Mouse (Mus musculus): ENCODE results near the gene Prkn.

Prkn gene

DNA sequence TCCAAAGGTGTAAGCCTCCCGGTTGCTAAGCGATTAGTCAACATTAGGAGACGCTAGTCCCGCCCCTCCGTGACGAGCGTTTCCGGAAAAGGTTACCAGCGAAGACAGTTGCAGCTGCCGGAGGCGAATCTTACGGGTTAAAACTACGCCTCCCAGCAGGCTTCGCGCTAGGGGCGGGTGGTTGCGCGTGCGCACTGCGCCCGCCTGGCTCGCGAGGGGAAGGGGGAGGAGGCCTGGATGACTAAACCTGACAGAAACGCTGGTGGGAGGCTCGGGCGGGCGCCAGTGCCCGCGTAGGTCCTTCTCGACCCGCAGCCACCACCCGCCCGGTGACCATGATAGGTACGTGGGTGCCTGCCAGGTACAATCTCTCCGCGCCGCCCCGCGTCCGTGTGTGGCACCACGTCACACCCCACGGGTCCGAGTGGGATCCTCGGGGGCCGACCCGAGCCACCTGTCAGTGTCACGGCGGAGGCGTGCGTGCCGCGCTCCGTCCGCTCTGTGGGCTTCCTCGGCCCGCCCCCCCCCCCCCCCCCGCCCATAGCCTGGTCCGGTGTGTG lies at the start of gene Prkn, which contains the start of gene Pacrg:
Prkn (plus strand) TSS at position 237 of the 560 bp plus-strand sequence.
Pacrg (minus strand) TSS at position 164 of the 560 bp plus-strand sequence.
- peak; percentile 95 to 98 for DNase-seq (ENCODE audit: low spot score in 2 of 2)

DNA sequence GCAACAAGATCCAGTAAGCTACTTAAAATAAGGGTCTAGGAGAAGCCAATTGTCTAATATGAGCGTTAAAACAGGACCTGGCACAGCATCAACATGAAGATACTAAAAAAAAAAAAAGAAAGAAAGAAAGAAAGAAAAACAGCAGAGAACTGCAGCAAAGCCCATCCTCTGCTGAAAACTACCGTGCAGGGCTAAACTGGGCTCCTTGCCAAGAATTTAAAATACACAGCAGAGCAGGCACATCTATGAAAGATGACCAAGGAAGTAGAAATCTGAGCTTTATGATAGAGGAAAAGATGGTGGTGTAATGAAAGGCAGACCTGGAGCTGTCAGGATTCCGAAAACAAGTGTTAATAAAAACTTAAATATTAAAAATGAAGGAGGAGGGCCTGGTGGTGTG lies 48.5 kb upstream of the Prkn start:
- DNase-seq (ENCODE audit: low spot score in 2 of 2), result no peak

DNA sequence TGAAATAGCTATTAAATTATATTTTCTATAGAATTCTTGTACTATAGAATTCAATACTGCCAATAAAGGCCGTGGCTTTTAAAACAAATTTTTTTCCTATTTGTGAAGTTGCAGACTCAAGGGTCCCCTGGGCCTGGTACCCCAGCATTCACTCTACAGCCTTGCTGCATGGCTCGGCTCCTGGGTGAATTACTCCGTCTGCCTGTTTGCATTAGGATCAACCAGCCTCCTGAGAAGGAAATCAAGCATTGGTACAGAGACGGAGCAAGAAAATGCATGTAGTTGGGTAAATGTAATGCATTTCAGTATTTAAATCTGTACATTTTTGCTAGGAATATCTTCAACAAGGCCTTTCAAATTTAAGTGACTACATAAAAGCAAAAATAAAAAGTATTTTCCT lies 33.5 kb upstream of the Prkn start:
- DNase-seq (ENCODE audit: low spot score in 2 of 2), result no peak

DNA sequence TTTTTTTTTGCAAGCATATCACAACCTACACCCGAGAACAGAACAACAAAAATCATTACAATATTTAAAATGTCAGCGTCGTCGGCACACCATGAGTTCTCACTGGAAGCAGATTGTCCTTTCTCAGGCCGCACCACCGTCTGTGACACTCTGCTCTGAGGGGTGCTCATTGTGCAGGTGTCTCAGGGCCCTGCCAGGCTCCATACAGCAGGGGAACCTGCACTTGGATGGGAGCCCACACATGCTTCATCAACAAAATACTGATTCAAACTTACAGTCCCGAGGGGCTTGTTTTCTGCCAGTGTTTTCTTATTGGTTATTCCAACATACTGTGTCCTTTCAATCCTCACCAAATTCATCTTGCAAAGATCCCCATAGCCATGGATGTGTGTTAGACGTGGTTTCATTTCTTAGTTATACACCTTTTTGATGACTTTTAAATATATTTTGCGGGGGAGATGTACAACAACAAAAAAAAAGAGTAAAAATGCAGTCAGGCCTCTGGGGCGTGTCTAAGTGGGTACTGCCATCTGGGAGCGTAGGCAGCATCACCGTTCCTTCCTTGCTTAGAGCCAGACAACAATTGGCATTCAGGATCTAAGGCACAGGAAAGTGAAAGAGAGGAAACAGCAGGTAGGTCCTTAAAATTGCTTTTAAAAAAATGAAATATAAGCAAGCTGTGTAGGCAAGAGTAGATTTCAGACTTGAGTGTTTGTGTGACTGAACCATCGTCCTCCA lies 32.8 kb upstream of the Prkn start:
- DNase-seq (ENCODE audit: low spot score in 2 of 2), result peak in 1 of 2 experiments; percentile 14

DNA sequence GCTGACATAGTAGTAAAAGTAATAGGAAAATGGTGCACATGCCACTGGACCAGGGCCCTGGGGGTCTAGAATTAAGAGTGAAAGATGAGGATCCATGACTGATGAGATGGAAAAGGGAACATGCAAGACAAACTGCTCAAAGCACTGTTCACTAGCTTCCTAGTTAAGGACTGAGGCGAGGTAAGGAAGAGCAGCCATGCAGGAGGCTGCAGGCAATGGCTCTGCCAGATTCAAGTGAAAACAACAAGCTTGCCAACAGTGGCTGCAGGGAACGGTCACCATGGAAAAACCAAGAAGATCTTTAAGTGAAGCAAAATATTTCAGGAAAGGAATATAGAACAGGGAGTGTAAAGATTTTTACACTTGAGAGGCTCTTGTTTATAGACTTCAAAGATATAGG lies 31.6 kb upstream of the Prkn start:
- no peak for DNase-seq (ENCODE audit: low spot score in 2 of 2)

DNA sequence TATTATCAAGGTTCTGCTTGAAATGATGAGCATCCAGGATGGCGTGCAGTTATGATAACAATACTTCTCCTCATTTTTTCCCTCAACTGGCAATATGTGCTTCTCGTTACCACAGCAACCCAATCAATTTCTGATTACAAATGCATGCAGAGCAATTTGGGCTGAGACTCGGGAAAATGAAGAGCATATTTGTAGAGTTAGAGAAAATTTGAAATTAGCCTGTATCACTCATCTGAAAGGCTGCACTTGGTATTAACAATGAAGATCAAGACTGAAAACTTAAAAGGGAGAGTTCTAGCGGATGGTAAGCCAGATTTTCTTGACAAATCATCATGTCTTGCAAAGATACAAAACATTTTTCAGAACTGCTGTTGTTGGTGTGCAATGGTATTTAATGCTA lies 21.2 kb upstream of the Prkn start:
- DNase-seq (ENCODE audit: low spot score in 2 of 2), result no peak

DNA sequence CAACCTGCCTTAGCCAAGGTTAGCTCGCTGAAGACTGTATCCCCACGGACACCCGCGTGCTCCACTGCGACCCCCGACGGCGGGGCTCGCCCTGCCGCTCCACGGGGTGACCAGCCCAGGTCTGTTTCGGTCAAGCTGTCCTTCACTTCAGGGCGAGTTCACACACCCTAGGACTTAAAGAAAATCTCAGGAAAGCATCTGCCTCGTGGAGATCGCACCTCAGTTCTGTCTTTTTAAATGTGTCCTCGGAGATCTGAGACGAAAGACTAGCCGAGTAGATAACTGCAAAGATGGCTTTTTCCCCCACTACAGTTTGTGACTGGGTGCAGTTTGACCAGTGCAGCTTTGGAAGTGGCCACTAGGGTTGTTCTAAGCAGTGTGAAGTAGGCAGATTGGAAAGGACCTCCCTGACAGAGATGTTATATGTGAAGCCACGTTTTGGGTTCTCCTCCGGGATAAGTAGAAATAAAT lies 582 bp downstream of the Prkn start:
- peak in 1 of 2 experiments; percentile 66 for DNase-seq (ENCODE audit: low spot score in 2 of 2)

DNA sequence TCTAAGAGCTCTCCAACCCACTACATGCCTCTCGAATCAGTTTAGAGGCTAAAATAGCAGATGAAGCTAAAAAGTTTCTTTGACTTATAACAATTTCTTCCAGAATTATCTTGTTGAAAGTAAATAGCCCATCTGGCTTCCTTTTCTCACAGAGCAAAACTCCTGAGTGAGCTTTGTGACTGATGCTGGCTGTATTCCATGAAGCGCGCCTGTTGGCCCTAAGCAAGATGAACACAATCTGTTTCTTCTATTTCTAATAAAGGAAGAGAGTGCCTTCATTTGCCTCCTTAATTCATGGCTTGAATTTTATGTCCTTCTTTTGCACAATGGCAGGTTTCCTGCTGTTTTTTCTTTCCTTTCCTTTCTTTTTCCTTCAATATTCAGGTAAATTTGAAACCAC lies 14.0 kb downstream of the Prkn start:
- peak in 1 of 2 experiments; percentile 38 for DNase-seq (ENCODE audit: low spot score in 2 of 2)

DNA sequence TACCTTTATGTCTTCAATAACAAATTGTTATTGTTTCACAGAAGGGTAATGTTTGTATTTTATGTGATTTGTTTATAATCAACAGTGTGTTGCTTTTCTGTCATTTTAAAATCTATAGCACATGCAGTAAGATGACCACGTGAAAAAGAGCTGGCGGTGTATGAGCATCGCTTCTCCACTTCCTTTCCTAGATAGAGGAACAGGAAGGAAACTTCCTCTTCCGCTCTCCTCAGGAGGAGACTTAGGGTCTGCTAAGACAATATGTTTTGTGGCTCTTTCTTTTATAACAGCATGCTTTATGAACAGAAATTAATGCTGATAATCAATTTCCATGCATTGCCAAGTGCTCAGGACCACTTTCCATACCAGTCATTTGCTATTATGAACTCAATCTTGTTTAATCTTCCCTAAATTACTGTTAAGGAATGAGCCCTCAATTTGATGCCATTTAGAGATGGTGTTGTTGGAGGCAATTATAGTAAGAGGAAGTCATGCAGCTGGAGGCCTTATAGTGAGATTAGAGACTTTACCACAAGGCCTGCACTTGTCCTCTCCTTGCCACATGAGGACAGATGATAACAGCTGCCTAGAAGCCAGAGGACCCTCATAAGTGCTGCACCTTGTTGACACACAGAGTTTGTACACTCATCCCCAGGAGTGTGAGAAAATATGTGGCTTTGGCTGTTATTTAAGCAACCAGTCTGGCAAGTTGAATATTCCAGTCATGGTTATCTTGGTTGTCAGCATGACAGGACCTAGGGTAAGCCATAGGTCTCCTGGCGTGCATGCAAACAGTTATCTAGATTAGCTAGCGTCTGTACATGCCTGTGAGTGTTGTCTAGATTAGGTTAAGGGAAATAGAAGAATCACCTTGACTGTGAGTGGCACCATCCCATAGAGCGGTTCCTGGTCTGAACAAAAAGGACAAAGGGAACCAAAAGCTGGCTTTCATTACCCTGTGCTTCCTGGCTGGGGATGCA lies 34.3 kb downstream of the Prkn start:
- no peak for DNase-seq (ENCODE audit: low spot score in 2 of 2)

DNA sequence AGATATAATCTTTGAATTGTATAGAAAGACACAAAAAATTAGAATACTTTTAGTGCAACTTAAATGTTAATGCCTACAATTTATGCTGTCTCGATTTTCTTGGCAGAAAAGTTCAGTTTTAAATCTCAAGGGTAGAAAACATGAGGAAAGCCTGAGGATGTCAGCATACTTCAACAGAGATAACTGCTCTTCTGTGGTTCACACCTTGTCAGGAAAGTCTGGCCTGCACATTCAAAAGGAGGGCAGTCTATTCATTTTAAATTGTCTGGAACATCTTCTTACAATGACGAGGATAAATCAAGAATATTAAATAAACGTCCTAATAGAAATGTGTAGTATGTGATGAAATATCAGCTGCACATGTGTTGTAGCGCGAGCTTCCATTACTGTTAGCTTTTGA lies 38.8 kb downstream of the Prkn start:
- no peak for DNase-seq (ENCODE audit: low spot score in 2 of 2)

DNA sequence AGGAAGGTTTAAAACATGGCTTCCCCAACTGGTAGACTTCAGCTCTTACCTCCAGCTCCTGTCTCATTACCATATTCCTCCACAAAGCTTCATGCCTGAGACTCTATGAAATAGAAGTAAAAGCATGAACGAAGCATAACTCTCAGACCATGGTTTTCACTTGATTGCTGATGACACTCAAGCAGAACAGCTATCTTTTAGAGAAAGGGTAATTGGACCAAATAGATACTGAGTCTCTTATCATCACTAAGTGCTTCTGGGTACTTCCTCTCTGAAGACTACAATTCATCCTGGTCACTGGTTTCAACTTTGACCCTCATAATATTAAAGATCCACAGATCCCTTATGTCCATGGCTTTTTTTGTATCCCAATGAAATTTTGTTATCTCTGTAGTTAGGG lies 42.1 kb downstream of the Prkn start:
- DNase-seq (ENCODE audit: low spot score in 2 of 2), result no peak

DNA sequence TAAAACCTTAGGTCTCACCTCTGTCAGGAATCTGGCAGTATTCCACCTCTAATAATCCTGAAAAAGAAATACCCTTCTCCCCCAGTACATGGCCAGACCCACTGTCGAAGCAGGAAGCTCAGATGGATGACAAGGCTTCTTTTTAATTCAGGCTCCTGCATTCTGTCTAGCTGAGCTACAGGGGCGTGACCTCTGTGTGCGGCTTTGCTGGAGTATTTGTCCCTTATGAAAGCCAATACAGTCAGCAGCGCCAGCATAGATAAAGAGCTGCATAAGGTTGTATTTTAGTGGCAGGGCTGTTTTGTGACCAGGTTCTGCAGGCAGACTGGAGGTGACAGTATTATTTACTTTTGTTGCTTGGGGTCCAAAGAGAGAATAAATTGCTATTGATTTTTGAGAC lies 47.7 kb downstream of the Prkn start:
- no peak for DNase-seq (ENCODE audit: low spot score in 2 of 2)

DNA sequence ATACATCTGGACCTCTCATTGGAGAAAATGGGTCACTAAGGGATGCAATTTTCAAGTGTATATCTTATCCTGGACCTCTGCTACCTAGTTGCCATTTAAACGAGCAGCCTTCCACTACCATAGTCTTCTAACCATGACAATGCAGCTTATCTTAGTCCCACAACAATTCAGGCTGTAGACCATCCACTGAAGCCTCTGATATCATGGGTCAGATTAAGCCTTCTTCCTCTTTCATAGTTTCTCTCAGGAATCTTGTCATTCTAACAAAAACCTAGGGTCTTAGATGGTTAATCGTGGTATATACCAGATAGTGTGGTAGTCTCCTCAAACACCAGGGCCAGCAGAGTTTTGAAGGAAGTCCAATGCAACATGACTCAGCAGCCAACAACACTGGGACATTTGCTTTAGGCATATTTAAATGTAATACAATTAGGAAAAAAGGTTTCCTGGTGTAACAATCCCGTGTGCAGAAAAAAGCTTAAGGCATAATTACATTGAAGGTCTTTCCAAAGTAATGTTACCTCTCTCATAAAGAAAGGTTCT lies 61.6 kb downstream of the Prkn start:
- no peak for DNase-seq (ENCODE audit: low spot score in 2 of 2)

DNA sequence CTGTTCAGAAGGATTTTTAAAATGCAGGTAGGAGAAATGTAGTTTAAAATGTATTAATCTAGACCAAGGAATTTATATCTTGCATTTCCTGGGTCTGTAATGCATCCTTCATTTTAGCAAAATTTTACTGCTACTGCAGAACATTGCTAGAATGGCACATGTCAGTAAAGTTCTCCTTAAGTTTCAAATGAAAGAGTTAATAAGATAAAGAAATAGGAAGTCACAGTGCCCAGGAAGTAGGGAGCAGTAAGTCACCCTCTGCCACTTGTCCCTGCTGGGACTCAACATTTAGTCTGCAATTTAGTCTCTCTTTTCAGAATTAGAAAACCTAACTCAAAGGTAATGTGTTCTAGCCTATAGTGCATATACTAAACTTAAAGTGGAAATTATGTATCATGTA lies 96.5 kb downstream of the Prkn start:
- no peak for DNase-seq (ENCODE audit: low spot score in 2 of 2)

DNA sequence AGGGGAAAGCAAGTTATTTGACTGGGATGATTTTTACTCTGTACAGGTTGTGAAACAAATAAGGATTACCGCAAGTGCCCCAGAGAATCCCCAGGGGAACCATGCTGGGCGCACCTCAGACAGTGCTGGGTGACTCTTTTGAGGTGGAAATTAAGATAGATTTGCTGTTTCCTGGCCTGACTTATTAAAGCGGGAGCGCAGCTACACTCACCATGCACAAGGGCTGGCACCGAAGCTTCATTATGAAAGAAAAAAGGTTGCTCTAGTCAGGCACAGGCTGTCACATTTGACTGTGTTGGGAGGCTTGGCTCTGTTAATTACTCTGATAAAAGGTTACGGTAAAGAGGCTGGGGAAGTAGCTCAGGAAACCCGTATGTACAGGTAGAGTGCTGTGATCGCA lies 97.7 kb downstream of the Prkn start:
- no peak for DNase-seq (ENCODE audit: low spot score in 2 of 2)

DNA sequence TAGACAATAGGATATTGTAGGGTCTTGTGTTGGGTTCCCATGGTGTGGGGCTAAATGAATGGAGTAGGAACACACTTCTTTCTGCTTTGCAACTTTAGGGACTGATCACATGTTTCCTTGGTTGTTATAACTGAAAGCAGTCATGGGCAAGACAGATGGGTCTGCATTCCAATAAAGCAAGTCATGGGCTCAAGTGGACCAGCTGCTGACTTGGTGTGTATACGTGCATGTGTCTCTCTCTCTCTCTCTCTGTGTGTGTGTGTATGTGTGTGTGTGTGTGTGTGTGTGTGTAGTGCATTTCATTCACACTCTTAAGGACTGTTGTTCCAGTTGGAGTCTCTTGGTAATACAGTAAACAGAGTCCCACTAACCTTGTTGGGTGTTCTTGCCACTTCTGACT lies 98.6 kb downstream of the Prkn start:
- no peak for DNase-seq (ENCODE audit: low spot score in 2 of 2)

DNA sequence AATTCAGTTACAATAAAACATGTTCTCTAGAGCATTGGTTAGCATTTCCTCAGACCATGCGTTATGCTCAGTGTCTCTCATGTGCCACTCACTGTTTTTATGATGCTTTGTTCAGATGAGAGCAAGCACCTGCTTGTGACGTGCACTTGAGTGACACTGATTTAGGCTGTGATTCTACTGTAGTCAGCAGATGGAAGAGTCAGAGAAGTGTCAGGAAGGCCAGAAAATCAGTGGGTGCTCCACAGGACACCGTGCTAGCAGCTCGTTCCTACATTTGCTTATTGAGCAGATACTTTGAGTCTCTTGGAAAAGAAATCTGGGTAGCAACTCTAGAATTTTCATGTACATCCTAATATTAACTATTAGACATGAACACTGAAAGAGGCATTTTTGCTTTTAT lies 106.4 kb downstream of the Prkn start:
- DNase-seq (ENCODE audit: low spot score in 2 of 2), result no peak

DNA sequence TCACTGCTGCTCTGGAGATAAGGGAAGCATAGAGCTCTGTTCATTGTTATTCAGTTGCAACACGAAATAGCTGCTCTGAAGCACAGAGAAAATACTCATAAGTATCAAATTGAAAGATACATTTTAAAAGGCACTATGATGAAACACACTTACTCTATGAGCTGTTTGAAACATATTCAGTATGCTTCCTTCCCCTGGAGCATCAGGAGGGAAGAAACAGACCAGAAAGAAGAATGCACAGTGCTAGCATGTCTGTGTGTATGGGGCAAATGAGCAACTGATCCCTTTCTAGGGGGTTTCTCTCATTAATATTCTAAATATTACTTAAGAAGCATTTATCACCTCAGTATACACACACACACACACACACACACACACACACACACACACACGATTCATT lies 107.4 kb downstream of the Prkn start:
- DNase-seq (ENCODE audit: low spot score in 2 of 2), result no peak

DNA sequence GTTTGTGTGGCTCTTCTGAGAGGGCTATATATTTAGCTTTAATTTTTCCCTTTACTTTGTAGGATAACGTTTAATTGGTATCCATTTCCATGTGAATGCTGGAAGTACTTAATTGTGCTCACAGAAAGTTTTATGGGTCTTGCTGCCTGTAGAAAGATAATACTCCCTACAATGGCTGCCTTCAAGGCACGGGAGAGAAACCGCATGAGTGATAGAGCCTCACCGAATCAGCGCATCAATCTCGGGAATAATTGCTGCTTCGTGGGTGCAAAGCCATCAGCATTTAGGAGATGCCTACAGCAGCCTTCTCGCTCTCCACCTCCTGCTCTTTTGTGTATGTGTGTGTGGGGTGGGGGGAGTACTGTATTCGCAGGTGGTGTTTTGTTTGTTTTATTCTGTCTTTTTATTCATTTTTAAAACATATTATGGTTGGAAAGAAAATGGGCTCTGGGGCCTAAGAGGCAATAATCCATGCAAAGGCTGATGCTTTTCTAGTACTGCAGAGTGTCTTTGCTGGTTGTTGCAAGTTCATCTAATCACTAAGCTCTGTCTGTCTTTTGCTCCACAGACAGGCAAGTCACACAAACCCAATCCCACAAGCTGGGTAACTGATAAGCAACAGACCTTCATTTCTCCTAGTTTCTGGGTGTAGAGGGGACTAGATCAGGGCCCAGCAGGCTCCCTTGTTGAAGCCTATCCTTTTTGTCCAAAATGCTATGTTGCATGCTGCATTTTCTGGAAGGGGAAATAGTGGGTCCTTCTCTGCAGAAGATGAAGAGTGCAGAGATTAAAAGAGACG lies 119.1 kb downstream of the Prkn start:
- no peak for DNase-seq (ENCODE audit: low spot score in 2 of 2)

DNA sequence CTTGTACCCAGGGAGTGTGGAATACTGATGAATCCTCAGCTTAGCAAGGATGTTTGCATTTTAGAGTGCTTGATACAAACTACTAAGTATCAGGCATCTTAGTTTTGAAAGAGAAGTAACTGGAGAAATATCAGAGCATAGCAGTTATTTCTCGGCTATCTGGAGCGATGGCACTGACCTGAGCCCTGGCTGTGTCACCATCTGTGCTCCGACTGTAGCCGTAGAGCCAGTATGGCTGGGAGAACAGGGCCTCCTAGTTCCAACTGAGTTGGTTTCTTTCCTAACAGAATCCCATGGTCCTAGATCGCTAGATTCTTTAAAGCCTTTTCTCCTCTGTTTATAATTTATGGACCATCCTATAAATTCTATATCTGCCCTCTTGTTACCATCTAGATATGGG lies 122.0 kb downstream of the Prkn start:
- no peak for DNase-seq (ENCODE audit: low spot score in 2 of 2)

DNA sequence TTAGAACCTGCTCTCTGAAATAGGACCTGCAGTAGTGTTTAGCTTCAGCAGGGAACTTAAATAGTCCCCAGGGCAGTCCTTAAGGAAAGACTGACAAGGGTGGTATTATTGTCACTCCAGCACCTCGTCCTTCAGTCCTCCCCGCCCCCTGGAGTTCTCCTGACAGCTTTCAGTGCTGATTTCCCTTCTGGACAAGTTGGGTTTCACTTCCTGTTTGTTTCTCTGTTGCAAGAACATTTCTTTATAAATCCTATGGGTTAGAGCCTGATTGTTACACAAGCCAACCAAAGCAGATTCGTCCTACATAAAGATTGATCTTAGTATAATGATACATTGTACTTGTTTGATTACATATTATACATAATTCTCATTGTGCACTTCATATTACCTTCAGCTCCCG lies 142.0 kb downstream of the Prkn start:
- DNase-seq (ENCODE audit: low spot score in 2 of 2), result no peak

Data from left cerebral cortex, adult 9 months (tissue).